Mouse (Mus musculus) spleen, adult 2 months (tissue): ENCODE data around the gene Mrln. TPM values are rescaled to one million over a fixed set of nuclear protein-coding genes. Genes with fewer than 3 reads are reported as not detected.

Experiments used
- DNase-seq, 2 experiments: peaks; one replicate each; pipeline versions ENCODE4 v3.0.0 to v3.0.0-alpha.2; 2012 to 2021; ENCODE audit warnings: low spot score in 2 of 2, low read depth in 1 of 2
- H3K27ac ChIP-seq: fragments of 200-500 bp; 2 replicates; pipeline ENCODE4 v1.5.1; 2012; ENCODE audit warnings: low read length, inconsistent platforms; ENCODE audit not compliant: insufficient read depth
- H3K27me3 ChIP-seq: fragments of 200-500 bp; 2 replicates; pipeline ENCODE4 v1.6.1; 2012; ENCODE audit warnings: mild to moderate bottlenecking, moderate library complexity, low read length, inconsistent platforms; ENCODE audit not compliant: control insufficient read depth, insufficient read depth
- H3K36me3 ChIP-seq: fragments of 200-500 bp; 2 replicates; pipeline ENCODE4 v1.6.1; 2012; ENCODE audit warnings: mild to moderate bottlenecking, low read length, inconsistent platforms; ENCODE audit not compliant: control insufficient read depth, insufficient read depth
- H3K4me1 ChIP-seq: fragments of 200-500 bp; 2 replicates; pipeline ENCODE4 v1.6.1; 2011; ENCODE audit warnings: inconsistent platforms; ENCODE audit not compliant: control insufficient read depth, insufficient read depth, insufficient read length
- H3K4me3 ChIP-seq: fragments of 200-500 bp; 2 replicates; pipeline ENCODE4 v1.5.1; 2011; ENCODE audit warnings: mild to moderate bottlenecking, inconsistent platforms; ENCODE audit not compliant: insufficient read depth, insufficient read length; ENCODE audit errors: extremely low read depth
- CTCF ChIP-seq: fragments of 200-500 bp; IDR thresholded peaks from 2 replicates; pipeline ENCODE4 v1.5.1; 2011; ENCODE audit warnings: mild to moderate bottlenecking, inconsistent platforms; ENCODE audit not compliant: insufficient read depth, insufficient read length, insufficient replicate concordance; ENCODE audit errors: extremely low read depth
- POLR2A ChIP-seq: fragments of 200-500 bp; IDR thresholded peaks from 2 replicates; pipeline ENCODE4 v1.6.1; 2011; ENCODE audit warnings: low read depth, low read length, inconsistent platforms
- WGBS: fragments of 180-500 bp; shearing (Covaris S2); methylation state at CpG from one replicate; pipeline ENCODE4 v1.1.7; 2018; 5-methylcytosine and 5-hydroxymethylcytosine counted together
- polyA plus RNA-seq: library from polyadenylated mRNA; depleted of rRNA; stranded (reverse); fragments of >200 nt; gene quantifications from 2 replicates; pipeline ENCODE4 v1.2.3, GENCODE M21; 2012; rRNA removed

Mrln gene
- polyA plus RNA-seq = not detected in 2 replicates

DNA sequence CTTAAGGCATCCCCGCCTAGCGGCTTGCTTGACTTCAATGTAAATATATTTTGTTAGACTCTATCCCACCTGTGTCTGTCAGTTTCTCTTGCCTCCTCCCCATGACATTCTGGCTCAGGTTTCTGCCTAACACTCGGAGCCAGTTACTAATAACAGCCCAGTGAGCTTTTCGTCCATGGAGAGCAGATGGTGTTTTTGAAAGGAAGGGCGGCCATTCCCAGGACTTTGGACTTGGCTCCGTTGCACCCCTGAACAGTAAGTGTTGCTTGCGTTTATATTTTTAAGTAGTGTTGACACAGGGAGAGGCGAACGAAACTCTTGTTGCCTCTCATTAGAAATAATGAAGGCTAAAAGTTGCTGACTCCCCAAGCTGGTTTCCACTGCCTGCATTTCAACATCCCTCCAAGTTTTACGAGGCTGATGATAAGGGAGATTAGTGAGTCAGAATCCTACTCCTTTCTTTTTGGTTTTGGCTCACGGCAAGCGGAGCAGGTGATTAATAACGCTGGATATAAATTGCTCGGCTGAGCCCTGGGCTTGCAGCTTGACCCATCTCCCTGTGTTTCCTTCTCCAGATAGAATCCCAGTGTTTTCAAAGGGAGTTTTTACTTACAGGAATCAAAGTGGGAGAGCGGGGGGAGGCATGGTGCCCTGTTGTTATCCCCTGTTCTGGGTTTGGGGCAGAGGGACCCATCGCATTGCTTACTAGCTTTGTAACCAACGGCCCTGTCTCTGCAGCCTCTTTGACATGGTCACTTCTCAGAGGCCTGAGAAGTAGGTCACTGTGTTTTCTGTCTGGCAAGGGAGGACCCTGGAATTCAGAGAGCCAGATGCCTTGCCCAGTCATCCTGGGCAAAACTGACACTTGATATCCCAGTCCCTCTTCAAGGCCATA, at the start of gene Mrln:
Mrln (plus strand) TSS at position 160 of the 895 bp plus-strand sequence.
- H3K27ac ChIP-seq = no peak within 1 kb of the TSS
- TF ChIP-seq POLR2A (no peak), CTCF (no peak)
- no peaks in the 10 kb centered on the region for H3K27me3 ChIP-seq
- H3K4me1 ChIP-seq = no peaks in the 10 kb centered on the region
- no peak within 1 kb of the TSS for H3K4me3 ChIP-seq
- 89% methylated on average over 17 of the region's 17 CpGs for WGBS
- no peak for DNase-seq
- no peaks in the 10 kb centered on the region for H3K36me3 ChIP-seq

DNA sequence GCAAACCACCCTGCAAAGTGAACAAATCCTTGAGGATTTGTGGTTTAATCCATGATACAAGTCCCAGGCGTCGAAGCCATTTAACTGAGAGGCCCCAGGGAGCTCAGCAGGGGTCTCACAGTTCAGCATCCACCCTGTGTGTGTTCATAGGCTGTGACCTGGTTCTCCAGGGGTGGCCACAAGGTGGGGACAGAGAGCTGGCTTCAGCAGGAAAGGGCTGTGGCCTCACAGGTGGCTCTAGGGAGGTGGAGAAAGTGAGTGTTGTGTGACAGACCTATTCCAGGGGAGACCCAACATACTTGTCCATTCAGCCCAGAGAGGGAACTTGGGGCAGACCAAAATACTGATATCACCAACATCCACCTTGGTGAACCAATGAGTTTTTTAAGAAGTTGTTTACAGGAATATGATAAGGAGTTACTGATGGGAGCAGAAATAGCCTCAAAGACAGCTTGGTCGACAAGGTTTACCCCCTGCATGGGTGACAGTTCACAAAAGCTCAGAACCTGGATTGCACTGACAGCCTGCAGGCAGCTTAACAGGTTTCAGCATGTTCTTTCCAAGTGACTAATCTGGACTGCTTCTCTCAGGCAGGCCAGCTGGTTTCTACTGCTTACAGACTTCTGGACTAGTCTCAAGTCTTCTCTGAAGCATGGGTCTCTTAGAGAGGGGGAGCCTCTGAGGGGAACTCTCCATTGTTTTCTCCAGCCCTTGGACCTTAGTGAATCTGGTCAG, 47.9 kb upstream of the Mrln start:
- TF ChIP-seq POLR2A (no peak), CTCF (peak; percentile 40; the same call in 1 of the 2 replicates)
- DNase-seq = peak in 1 of 2 experiments; percentile 49
- H3K27ac ChIP-seq = no peak overlapping the region
- peaks cover 14% of the 10 kb centered on the region for H3K36me3 ChIP-seq
- WGBS = 97% methylated on average over 3 of the region's 3 CpGs
- no peak overlapping the region for H3K4me3 ChIP-seq
- no peaks in the 10 kb centered on the region for H3K27me3 ChIP-seq
- peaks cover 5% of the 10 kb centered on the region; the same call in 1 of the 2 replicates for H3K4me1 ChIP-seq

DNA sequence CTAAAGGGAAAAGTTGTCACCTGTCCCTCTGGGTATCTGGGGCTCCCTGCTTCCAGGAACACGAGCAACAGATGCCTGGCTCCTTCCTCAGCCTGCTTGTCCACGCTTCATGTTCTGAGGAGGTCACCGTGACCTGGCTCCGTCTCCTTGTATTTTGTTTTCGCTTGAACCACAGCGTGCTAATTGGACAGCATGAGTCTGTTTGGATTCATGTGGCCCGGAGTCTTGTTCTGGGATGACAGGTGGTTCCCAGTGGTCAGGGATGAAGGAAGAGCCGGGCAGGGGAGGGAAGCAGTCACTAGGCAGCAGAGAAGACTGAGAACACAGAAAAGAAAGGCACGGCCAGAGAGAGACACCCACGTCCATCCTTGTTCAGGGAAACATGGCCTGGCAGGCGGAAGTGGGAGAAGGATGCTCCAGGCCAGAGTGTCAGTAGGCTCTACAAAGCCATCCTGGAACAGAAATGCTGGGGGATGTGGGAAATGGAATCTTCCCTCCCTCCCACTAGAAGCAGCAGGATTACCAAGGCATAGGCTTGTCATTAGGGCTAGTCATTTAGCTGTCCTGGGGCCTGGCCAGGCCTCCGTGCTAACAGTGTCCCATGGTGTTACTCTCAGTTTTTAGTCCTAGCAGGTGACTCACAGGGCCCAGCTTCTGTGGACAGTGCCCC, 44.7 kb upstream of the Mrln start:
- WGBS = 96% methylated on average over 12 of the region's 12 CpGs
- TF ChIP-seq POLR2A (no peak), CTCF (no peak)

DNA sequence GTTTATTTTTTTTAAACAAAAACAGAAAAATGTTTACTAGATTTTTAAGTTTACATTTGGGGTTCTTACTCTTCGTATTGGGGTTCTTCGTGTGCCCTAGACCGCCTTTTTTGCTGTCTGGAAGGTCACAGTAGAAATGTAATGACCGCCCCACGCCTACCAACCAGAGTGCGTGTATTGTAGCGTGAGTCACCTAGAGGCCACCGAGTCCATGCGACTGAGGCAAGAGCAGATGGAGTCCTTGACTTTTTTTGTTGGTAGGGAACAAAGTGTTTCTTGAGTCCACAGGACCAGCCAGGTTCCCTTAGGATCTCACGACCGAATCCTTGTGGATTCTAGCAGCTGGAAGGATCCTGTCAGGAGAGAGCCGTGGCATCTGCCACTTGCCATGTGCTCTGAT, 43.7 kb upstream of the Mrln start:
- WGBS = 93% methylated on average over 12 of the region's 12 CpGs
- TF ChIP-seq POLR2A (no peak), CTCF (no peak)
- no peaks in the 10 kb centered on the region for H3K27me3 ChIP-seq
- DNase-seq = no peak
- no peak overlapping the region for H3K4me3 ChIP-seq
- H3K36me3 ChIP-seq = peaks cover 6% of the 10 kb centered on the region
- H3K27ac ChIP-seq = no peak overlapping the region
- H3K4me1 ChIP-seq = no peaks in the 10 kb centered on the region; the same call in 1 of the 2 replicates

More for the DNA sequence above, 44.7 kb upstream of the Mrln start:
- peaks cover 13% of the 10 kb centered on the region for H3K36me3 ChIP-seq
- H3K4me1 ChIP-seq = no peaks in the 10 kb centered on the region; the same call in 1 of the 2 replicates
- no peak overlapping the region for H3K27ac ChIP-seq
- DNase-seq = no peak
- no peak overlapping the region for H3K4me3 ChIP-seq
- H3K27me3 ChIP-seq = no peaks in the 10 kb centered on the region

DNA sequence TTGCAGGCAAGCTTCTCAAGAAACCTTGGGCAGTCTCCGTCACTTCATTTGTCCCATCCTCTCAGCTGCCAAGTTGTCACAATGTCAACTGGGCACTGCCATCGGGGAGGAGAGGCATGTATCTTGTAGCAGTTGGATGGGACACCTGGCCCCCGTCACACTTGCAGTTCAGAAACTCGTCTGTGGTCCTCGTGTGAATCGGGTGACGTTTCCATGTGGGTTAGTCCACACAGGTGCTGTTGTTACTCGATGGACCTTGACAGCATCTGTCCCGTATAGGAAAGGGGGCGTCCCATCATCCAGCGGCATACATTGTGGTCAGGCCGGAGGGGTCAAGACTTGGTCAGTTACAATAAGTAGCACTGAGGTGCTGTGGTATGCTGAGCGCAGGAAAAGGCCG, 43.0 kb upstream of the Mrln start:
- Histone ChIP-seq H3K36me3 (peaks cover 6% of the 10 kb centered on the region), H3K27ac (no peak overlapping the region), H3K4me1 (no peaks in the 10 kb centered on the region; the same call in 1 of the 2 replicates), H3K27me3 (no peaks in the 10 kb centered on the region), H3K4me3 (no peak overlapping the region)
- DNase-seq = no peak
- no peak for TF ChIP-seq POLR2A
- no peak for TF ChIP-seq CTCF
- WGBS = 86% methylated on average over 14 of the region's 14 CpGs

DNA sequence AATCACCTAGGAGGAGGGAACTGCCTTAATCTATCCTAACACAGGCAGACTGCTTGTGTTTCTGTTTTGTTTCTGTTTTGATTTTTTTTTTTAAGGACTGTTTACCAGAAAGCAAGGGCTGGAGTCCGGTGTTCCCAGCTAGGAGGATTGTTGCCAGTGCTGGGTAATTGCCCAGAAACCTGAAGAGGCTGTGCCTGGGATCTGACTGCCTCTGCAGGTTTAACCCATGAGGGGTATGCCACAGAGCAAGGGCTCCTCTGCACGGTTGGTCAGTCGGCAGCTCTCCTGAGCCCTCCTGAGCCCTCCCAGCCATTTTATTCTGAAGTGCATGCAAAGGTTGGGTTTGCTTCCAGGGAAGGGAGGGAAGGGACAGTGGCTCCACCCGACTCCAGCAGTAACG, 40.8 kb upstream of the Mrln start:
- DNase-seq = no peak
- TF ChIP-seq POLR2A (no peak), CTCF (no peak)

More for the DNA sequence above, 40.8 kb upstream of the Mrln start:
- Histone ChIP-seq H3K36me3 (peaks cover 11% of the 10 kb centered on the region), H3K4me3 (no peak overlapping the region), H3K27me3 (no peaks in the 10 kb centered on the region), H3K4me1 (no peaks in the 10 kb centered on the region; the same call in 1 of the 2 replicates), H3K27ac (no peak overlapping the region)
- 91% methylated on average over 5 of the region's 5 CpGs for WGBS
